In the genomic region with DNA sequence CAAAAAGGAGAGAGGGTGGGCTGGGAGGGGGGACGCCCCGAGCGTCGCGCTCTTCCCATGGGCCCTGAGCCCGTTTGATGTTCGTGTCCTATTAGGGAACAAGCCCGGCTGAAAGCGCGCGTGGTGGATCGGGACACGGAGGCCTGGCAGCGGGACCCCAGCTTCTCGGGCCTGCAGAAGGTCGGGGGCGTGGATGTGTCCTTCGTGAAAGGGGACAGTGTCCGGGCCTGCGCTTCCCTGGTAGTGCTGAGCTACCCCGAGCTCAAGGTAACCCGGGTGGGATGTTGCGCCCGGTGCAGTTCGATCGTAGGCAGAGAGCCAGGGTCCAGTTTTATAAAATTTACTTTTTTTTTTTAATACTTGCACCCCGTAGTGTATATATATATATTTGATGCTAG, we compare ENCODE assay signal across 8 mouse cellular contexts. TPM values are rescaled to one million over a fixed set of nuclear protein-coding genes. Genes with fewer than 3 reads are reported as not detected.
DNase-seq lines count a peak whose midpoint lies in the region; ATAC-seq and TF ChIP-seq lines count a peak whose summit lies in the region.

No protein-coding gene starts in this region.

- peak overlapping the region; percentile 81 for H3K4me3 ChIP-seq in heart, postnatal 0 days (ENCODE audit: low read depth, low read length)
- H3K4me3 ChIP-seq in MEL (ENCODE audit: control insufficient read depth in 1 of 2, insufficient read depth in 1 of 2, low read depth in 2 of 2, low read length in 2 of 2) = peak overlapping the region; percentile 84 to 94
- peak overlapping the region; percentile 85 for H3K4me3 ChIP-seq in forebrain, postnatal 0 days (ENCODE audit: low read depth, low read length)
- peak overlapping the region; percentile 87 for H3K4me3 ChIP-seq in midbrain, embryonic 10.5 days

- no peak for DNase-seq in heart, postnatal 0 days (ENCODE audit: low spot score)
- DNase-seq in heart, adult 9 months (ENCODE audit: low spot score in 2 of 2) = no peak
- DNase-seq in MEL (ENCODE audit: low read depth, low spot score) = no peak
- no peak for DNase-seq in forebrain, postnatal 0 days
- no peak for DNase-seq in midbrain, embryonic 10.5 days (ENCODE audit: low spot score)
- no peak for DNase-seq in thymus, postnatal 14 days
- no peak for DNase-seq in adrenal gland, adult 2 months

- H3K27ac ChIP-seq in heart, postnatal 0 days (ENCODE audit: low read depth) = peak overlapping the region; percentile 82
- H3K27ac ChIP-seq in MEL (ENCODE audit: control insufficient read depth, low read depth, low read length) = peak overlapping the region; percentile 18; the same call in 1 of the 2 replicates
- H3K27ac ChIP-seq in forebrain, postnatal 0 days (ENCODE audit: low read depth, low read length) = peak overlapping the region; percentile 94
- H3K27ac ChIP-seq in midbrain, embryonic 10.5 days (replicated peaks) = peak overlapping the region; percentile 98

- H3K36me3 ChIP-seq in heart, postnatal 0 days (replicated peaks; ENCODE audit: control insufficient read depth, insufficient read depth, low read length) = peaks cover 29% of the 10 kb centered on the region
- H3K36me3 ChIP-seq in MEL (ENCODE audit: control insufficient read depth in 1 of 2, insufficient read depth in 2 of 2, low read length in 2 of 2) = peaks cover 0 to 9% of the 10 kb centered on the region in 2 experiments; a peak in 2 of 4 replicates
- H3K36me3 ChIP-seq in forebrain, postnatal 0 days (ENCODE audit: insufficient read depth) = 0 out of 2 replicates have a peak, but pooled peaks cover 4% of the 10 kb centered on the region
- H3K36me3 ChIP-seq in midbrain, embryonic 10.5 days = peaks cover 27% of the 10 kb centered on the region

- TF ChIP-seq EP300 in heart, postnatal 0 days (IDR thresholded peaks at IDR 0.05; ENCODE audit: low read depth) = no peak
- no peak for TF ChIP-seq EP300 in MEL (IDR thresholded peaks at IDR 0.05; ENCODE audit: low read depth in 1 of 2, low read length in 2 of 2)

- H3K9me3 ChIP-seq in heart, postnatal 0 days (replicated peaks; ENCODE audit: control insufficient read depth, low read length) = no peaks in the 10 kb centered on the region
- H3K9me3 ChIP-seq in MEL (replicated peaks; ENCODE audit: insufficient read depth, low read length) = no peaks in the 10 kb centered on the region
- no peaks in the 10 kb centered on the region for H3K9me3 ChIP-seq in forebrain, postnatal 0 days (ENCODE audit: low read length)
- H3K9me3 ChIP-seq in midbrain, embryonic 10.5 days (replicated peaks) = no peaks in the 10 kb centered on the region

- no peak for TF ChIP-seq CTCF in heart, postnatal 0 days (IDR thresholded peaks at IDR 0.05; ENCODE audit: low read depth)
- no peak for TF ChIP-seq CTCF in MEL (IDR thresholded peaks at IDR 0.05 in 2 of 3, conservative IDR thresholded peaks at IDR 0.05 in 1 of 3; ENCODE audit: control insufficient read depth in 1 of 3, insufficient read depth in 1 of 3, low read depth in 2 of 3, low read length in 3 of 3, poor library complexity in 1 of 3, severe bottlenecking in 1 of 3)
- no peak for TF ChIP-seq CTCF in forebrain, postnatal 0 days (IDR thresholded peaks at IDR 0.05; ENCODE audit: low read depth)

- H3K79me2 ChIP-seq in MEL (ENCODE audit: control insufficient read depth, insufficient read depth, low read length, poor library complexity) = peaks cover 12% of the 10 kb centered on the region

- 6% methylated on average over 27 of the region's 27 CpGs for WGBS in heart, postnatal 0 days
- 5% methylated on average over 27 of the region's 27 CpGs for WGBS in forebrain, postnatal 0 days
- WGBS in midbrain, embryonic 10.5 days = 6% methylated on average over 27 of the region's 27 CpGs

- peak overlapping the region; percentile 81 for H3K9ac ChIP-seq in heart, postnatal 0 days (replicated peaks; ENCODE audit: low read depth, low read length)
- peak overlapping the region; percentile 97 for H3K9ac ChIP-seq in MEL (ENCODE audit: control insufficient read depth, low read depth, low read length, poor library complexity, severe bottlenecking)
- peak overlapping the region; percentile 91 for H3K9ac ChIP-seq in forebrain, postnatal 0 days

- TF ChIP-seq RAD21 in MEL (IDR thresholded peaks at IDR 0.05; ENCODE audit: low read depth, low read length) = no peak

- peak; percentile 5; the same call in 1 of the 2 replicates for ATAC-seq in heart, postnatal 0 days (ENCODE audit: insufficient read depth, low read depth)
- no peak for ATAC-seq in forebrain, postnatal 0 days
- no peak for ATAC-seq in CD4-positive, CD25-positive, alpha-beta regulatory T cell, adult 4 months

- TF ChIP-seq POLR2A in MEL (IDR thresholded peaks at IDR 0.05; ENCODE audit: control insufficient read depth in 1 of 2, insufficient read depth in 1 of 2, low read depth in 1 of 2, low read length in 2 of 2, poor library complexity in 1 of 2) = no peak

- peak overlapping the region; percentile 93 for H3K4me2 ChIP-seq in heart, postnatal 0 days (ENCODE audit: low read depth, low read length)
- peak overlapping the region; percentile 71 for H3K4me2 ChIP-seq in forebrain, postnatal 0 days (ENCODE audit: low read depth)

- no peaks in the 10 kb centered on the region for H3K27me3 ChIP-seq in heart, postnatal 0 days (ENCODE audit: control insufficient read depth, insufficient read depth, low read length)
- H3K27me3 ChIP-seq in MEL (ENCODE audit: control insufficient read depth in 1 of 2, insufficient read depth in 2 of 2, low read length in 2 of 2) = no peaks in the 10 kb centered on the region
- H3K27me3 ChIP-seq in forebrain, postnatal 0 days (ENCODE audit: insufficient read depth, low read length) = no peaks in the 10 kb centered on the region
- H3K27me3 ChIP-seq in midbrain, embryonic 10.5 days (ENCODE audit: low read depth, poor library complexity, severe bottlenecking) = peaks cover 11% of the 10 kb centered on the region

- peaks cover 15% of the 10 kb centered on the region for H3K4me1 ChIP-seq in heart, postnatal 0 days (ENCODE audit: control insufficient read depth, insufficient read depth)
- peaks cover 5 to 11% of the 10 kb centered on the region in 2 experiments; a peak in 3 of 4 replicates for H3K4me1 ChIP-seq in MEL (ENCODE audit: control insufficient read depth in 1 of 2, insufficient read depth in 2 of 2, low read length in 2 of 2)
- peaks cover 14% of the 10 kb centered on the region for H3K4me1 ChIP-seq in forebrain, postnatal 0 days (ENCODE audit: insufficient read depth)
- peaks cover 31% of the 10 kb centered on the region for H3K4me1 ChIP-seq in midbrain, embryonic 10.5 days

TF ChIP-seq in MEL, 35 proteins besides CTCF, POLR2A, EP300 and RAD21 (continues in another document):
- no peak for TF ChIP-seq TBP (IDR thresholded peaks at IDR 0.05; ENCODE audit: low read depth, low read length)
- TF ChIP-seq USF2 (IDR thresholded peaks at IDR 0.05; ENCODE audit: borderline replicate concordance in 1 of 2, insufficient read depth in 1 of 2, low read depth in 1 of 2, low read length in 2 of 2) = no peak
- TF ChIP-seq GABPA (IDR thresholded peaks at IDR 0.05; ENCODE audit: low read depth, low read length) = no peak
- no peak for TF ChIP-seq USF1 (IDR thresholded peaks at IDR 0.05; ENCODE audit: low read depth, low read length)
- no peak for TF ChIP-seq MAX (IDR thresholded peaks at IDR 0.05; ENCODE audit: low read length)
- no peak for TF ChIP-seq POLR2AphosphoS5 (IDR thresholded peaks at IDR 0.05; ENCODE audit: borderline replicate concordance, low read depth, low read length)
- no peak for TF ChIP-seq TCF12 (IDR thresholded peaks at IDR 0.05; ENCODE audit: low read depth, low read length)
- TF ChIP-seq ZKSCAN1 (IDR thresholded peaks at IDR 0.05; ENCODE audit: low read depth, low read length) = no peak
- TF ChIP-seq HCFC1 (IDR thresholded peaks at IDR 0.05; ENCODE audit: low read depth, low read length) = no peak
- no peak for TF ChIP-seq NELFE (IDR thresholded peaks at IDR 0.05; ENCODE audit: low read depth, low read length)
- TF ChIP-seq MXI1 (IDR thresholded peaks at IDR 0.05; ENCODE audit: low read depth, low read length) = no peak
- no peak for TF ChIP-seq MAFK (IDR thresholded peaks at IDR 0.05; ENCODE audit: borderline replicate concordance, low read depth, low read length)
- TF ChIP-seq MAZ (IDR thresholded peaks at IDR 0.05; ENCODE audit: low read depth, low read length) = no peak
- TF ChIP-seq MYB (IDR thresholded peaks at IDR 0.05; ENCODE audit: low read depth, low read length) = no peak
- no peak for TF ChIP-seq NRF1 (IDR thresholded peaks at IDR 0.05; ENCODE audit: insufficient read depth, low read depth, low read length, poor library complexity, severe bottlenecking)
- no peak for TF ChIP-seq KAT2A (conservative IDR thresholded peaks at IDR 0.05; ENCODE audit: low read depth, low read length)

RNA-seq across cellular contexts. Expression of a gene that starts 0.5 kb away (rescaled TPM):
- total RNA-seq in heart, postnatal 0 days (2014; rRNA removed; ENCODE audit: low replicate concordance) = 10.2 and 15.0 TPM in 2 replicates
- 6.4 and 7.4 TPM in 2 replicates for polyA plus RNA-seq in heart, postnatal 0 days (2015; fragmentation: Nextera tagmentation; extraction: Ambion mirVana)
- total RNA-seq in MEL (2012; rRNA removed) = 16.8 and 19.5 TPM in 2 replicates
- 10 to 100 TPM in 1 of 2 experiments, not detected in 1; 16.8 TPM for polyA plus RNA-seq in MEL (2012; ENCODE audit: insufficient read depth in 1 of 2, insufficient read length in 2 of 2, low read depth in 1 of 2, low replicate concordance in 2 of 2, missing spikeins in 1 of 2)
- total RNA-seq in forebrain, postnatal 0 days (2014; rRNA removed) = 35.6 and 42.8 TPM in 2 replicates
- 15.2 and 16.9 TPM in 2 replicates for polyA plus RNA-seq in forebrain, postnatal 0 days (2015; fragmentation: Nextera tagmentation; extraction: Ambion mirVana)
- 21.6 and 27.6 TPM in 2 replicates for polyA plus RNA-seq in midbrain, embryonic 10.5 days (2016; fragmentation: Nextera tagmentation; extraction: Ambion mirVana)
- polyA plus RNA-seq in CD4-positive, CD25-positive, alpha-beta regulatory T cell, adult 4 months (2017; shearing (Covaris generic)) = 10 to 100 TPM; 11.2 to 21.9 TPM
- total RNA-seq in adrenal gland, adult 2 months (2021) = 10 to 100 TPM; 12.1 to 18.9 TPM
- 12.8 and 14.7 TPM in 2 replicates for polyA plus RNA-seq in adrenal gland, adult 2 months (2012; rRNA removed)

RNA-seq across cellular contexts. Expression of a gene that starts 55.9 kb away (rescaled TPM):
- 0.81 and 1.6 TPM in 2 replicates for total RNA-seq in heart, postnatal 0 days (2014; rRNA removed; ENCODE audit: low replicate concordance)
- polyA plus RNA-seq in heart, postnatal 0 days (2015; fragmentation: Nextera tagmentation; extraction: Ambion mirVana) = 0.23 TPM in 2 replicates
- total RNA-seq in MEL (2012; rRNA removed) = not detected in 2 replicates
- not detected for polyA plus RNA-seq in MEL (2012; ENCODE audit: insufficient read depth in 1 of 2, insufficient read length in 2 of 2, low read depth in 1 of 2, low replicate concordance in 2 of 2, missing spikeins in 1 of 2)
- 10.0 and 14.2 TPM in 2 replicates for total RNA-seq in forebrain, postnatal 0 days (2014; rRNA removed)
- polyA plus RNA-seq in forebrain, postnatal 0 days (2015; fragmentation: Nextera tagmentation; extraction: Ambion mirVana) = 5.1 and 6.9 TPM in 2 replicates
- polyA plus RNA-seq in midbrain, embryonic 10.5 days (2016; fragmentation: Nextera tagmentation; extraction: Ambion mirVana) = 1.1 and 1.6 TPM in 2 replicates
- polyA plus RNA-seq in CD4-positive, CD25-positive, alpha-beta regulatory T cell, adult 4 months (2017; shearing (Covaris generic)) = not detected
- 1 to 10 TPM; 2.2 to 4.9 TPM for total RNA-seq in adrenal gland, adult 2 months (2021)
- polyA plus RNA-seq in adrenal gland, adult 2 months (2012; rRNA removed) = 1.9 and 2.2 TPM in 2 replicates

Comparison
In these comparisons a context has a peak if more than half of its experiments do, and no peak if none do; other contexts are left out.
1. H3K27ac ChIP-seq: peak in every context shown above with its lines; median percentile 98 in midbrain, embryonic 10.5 days; 94 in forebrain, postnatal 0 days; 82 in heart, postnatal 0 days; 18 in MEL.